Mouse (Mus musculus) thymus, postnatal 36 days (tissue): Measurements from ENCODE around the gene Wrnip1.
"Not testable (repeated sequence)": the region's sequence is repeated elsewhere in the genome, so short reads cannot be mapped to it uniquely, and the experiment has no call there.

Source experiments
- DNase-seq, 2 experiments: peaks; one replicate each; pipeline ENCODE4 v3.0.0; 2022; ENCODE audit warnings: mixed read lengths in 2 of 2

Gene Wrnip1

DNA sequence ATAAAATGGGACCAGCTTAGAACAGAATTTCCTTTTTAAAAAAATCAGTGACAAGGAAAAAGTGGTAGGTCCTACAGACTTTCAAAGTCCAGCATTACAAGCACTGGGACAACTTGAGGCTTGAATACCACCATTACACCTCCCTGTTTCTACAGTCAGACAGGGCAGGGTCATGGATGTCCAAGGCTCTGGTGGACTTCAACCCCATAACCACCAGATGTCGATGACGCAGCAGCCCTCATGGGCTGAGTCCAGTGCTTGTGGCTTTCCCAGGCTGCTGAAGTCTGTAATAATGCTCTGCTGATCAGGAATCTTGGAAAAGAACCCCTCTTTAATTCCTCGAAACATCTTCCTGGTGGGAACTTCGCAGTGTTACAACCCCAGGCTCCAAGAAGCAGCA lies 50.7 kb downstream of the Wrnip1 start:
- no peak for DNase-seq

DNA sequence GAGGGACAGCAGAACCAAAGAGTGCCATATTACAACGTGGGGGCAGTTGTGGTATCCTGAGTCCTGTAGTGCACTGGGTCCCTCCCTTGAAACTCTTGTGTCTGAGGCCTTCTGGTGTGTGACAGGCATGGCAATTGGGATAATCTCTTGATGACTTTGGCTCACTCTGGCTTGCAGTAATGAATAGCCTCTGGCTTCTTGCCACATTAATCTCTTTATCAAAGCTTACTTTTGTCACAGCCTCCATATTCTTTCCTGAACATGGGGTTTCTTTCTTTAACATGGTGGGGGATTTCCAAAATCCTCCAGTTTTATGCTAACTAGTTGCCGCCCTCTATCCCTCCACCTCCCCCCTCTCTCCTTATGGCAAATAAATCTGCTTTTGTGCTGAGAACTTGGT lies 51.2 kb downstream of the Wrnip1 start:
- DNase-seq = no peak

DNA sequence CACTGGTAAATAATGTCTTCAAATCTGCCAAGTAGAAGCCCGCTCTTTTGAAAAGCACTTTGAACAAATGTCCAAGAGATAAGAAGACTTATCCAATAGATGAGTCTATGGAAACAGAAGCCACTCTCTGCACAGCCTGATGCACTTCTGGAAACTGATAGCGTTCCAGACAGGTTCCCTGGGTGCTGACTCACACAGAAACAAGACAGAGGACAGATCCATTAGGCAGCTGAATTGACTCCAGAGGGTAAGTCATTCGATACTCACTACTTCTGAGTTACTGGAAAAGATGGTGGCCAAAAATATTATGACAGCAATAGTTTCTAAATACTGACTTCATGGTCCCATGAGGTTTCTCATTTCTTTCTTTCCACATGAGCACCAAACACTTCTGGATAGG lies 59.0 kb downstream of the Wrnip1 start:
- DNase-seq = no peak

DNA sequence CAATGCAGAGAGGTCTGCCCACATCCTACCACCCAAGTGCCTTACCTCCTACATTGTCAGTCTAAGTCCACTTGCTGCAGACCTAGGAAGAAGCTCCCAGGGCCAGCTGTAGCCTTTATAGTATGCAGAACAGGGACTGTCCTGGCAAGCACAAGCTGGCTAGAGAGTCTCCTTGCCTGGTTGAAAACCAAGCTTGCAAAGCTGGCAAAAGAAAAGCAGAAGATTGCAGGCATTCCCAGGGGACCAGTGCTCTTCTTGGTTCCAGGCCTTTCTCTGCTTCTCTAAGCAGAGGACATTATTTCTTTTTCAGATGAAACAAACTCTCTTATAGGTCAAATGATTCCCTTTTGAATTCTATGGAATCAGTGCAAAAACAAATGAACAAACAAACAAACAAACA lies 61.6 kb downstream of the Wrnip1 start:
- no peak for DNase-seq

DNA sequence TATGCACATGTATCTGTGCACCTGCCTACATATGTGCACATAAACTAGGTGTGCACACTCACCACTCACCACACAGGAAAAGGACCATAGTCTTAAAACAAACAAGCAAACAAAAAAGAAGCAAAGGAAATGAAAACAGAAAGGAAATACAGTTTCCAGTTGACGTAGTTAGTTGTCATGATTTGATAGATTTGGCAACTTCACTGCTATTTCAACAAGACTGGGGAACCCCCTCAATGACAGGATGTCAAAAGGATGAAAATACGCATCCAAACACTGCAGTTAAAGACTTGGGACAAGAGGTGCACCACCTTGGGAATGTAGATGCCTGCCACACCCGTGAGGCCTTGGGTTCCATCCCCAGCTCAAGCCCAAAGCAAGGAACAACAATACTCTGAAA lies 62.7 kb downstream of the Wrnip1 start:
- not testable (repeated sequence) for DNase-seq

DNA sequence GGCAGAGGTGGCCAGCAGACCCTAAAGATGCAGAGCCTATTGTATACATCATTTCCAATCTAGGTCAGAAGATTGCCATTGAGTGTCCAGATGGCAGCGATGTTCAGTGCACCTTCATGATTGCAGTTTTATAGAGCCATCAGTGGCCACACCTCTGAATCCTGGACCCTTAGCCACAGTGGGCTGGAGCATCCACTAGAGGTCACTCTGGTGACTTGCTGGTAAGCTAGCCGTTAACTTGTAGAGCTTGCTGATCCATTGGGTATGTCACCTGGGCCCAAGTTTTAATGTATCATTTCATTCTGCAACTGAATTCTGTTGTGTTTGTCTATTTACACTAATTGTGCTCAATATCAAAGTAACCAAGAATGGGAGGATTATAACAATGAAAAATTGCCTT lies 63.8 kb downstream of the Wrnip1 start:
- no peak for DNase-seq

DNA sequence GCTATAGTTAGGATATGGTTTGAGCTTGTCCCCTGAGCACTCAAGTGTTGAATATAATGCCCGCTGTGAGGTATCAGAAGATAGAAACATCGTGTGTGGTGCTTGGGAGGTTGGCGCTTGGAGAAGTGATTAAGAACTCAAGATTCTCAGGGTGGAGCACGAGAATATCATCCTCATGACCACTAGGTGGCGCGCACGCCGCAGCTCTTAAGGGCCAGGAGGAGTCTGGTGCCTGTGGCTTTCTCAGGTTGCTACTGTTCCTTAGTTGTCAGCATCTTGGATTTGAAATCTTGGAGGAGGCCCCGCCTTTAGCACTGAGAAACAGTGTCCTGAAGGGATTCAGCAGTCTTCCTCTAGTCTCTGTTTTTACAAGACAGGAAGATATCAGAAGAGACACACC lies 64.6 kb downstream of the Wrnip1 start:
- peak; percentile 55 to 57 for DNase-seq

DNA sequence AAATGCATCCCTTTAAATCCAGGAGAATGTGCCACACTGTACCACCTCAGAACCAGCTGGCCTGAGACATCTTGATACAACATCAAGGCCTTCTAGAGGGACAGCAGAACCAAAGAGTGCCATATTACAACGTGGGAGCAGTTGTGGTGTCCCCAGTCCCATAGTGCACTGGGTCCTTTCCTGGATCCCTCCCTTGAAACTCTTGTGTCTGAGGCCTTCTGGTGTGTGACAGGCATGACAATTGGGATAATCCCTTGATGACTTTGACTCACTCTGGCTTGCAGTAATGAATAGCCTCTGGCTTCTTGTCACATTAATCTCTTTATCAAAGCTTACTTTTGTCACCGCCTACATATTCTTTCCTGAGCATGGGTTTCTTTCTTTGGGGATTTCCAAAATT lies 65.2 kb downstream of the Wrnip1 start:
- DNase-seq = no peak

DNA sequence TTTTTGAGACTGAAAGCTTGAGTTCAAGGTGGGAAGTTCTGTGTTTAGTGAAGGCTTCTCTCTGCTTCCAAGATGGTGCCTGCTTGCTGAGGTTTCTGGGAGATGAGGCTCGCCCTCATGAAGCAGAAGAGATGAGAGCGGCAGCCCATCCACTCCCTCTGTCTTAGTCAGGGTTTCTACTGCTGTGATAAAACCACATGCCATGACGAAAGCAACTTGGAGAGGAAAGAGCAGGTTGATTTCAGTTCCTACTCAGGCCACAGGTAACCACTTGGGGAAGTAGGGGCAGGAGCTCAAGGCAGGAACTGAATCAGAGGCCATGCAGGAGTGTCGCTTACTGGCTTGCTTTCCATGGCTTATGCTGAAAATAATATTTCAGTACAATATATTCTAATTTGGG lies 66.4 kb downstream of the Wrnip1 start:
- not testable (repeated sequence) for DNase-seq

DNA sequence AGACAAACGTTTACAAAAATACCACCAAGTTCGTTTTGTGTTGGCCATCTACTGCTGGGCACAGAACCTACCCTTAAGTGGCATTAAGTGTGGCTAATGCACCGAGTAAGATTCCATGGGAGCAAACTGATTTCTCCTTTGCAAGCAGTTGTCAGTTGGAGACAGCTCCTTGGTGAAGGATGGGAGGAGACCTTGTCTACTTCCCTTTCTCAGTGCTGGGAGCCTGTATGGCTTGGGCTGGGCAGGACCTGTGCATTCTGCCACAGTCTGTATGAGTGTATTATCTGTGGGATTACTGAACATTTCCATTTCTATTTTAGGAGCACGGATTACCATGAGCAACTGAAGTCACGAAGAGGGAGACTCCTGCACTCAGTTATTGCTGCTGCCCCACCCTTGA lies 67.0 kb downstream of the Wrnip1 start:
- no peak for DNase-seq
